Mouse (Mus musculus): ENCODE measurements around the gene BC017158. TPM values are rescaled to one million over a fixed set of nuclear protein-coding genes. Genes with fewer than 3 reads are reported as not detected.
A peak's percentile ranks its signal among the peaks of the same experiment; 100 is the strongest.

The BC017158 gene
- polyA plus RNA-seq, 1 experiment from 2014 or later: 26.3 TPM

DNA sequence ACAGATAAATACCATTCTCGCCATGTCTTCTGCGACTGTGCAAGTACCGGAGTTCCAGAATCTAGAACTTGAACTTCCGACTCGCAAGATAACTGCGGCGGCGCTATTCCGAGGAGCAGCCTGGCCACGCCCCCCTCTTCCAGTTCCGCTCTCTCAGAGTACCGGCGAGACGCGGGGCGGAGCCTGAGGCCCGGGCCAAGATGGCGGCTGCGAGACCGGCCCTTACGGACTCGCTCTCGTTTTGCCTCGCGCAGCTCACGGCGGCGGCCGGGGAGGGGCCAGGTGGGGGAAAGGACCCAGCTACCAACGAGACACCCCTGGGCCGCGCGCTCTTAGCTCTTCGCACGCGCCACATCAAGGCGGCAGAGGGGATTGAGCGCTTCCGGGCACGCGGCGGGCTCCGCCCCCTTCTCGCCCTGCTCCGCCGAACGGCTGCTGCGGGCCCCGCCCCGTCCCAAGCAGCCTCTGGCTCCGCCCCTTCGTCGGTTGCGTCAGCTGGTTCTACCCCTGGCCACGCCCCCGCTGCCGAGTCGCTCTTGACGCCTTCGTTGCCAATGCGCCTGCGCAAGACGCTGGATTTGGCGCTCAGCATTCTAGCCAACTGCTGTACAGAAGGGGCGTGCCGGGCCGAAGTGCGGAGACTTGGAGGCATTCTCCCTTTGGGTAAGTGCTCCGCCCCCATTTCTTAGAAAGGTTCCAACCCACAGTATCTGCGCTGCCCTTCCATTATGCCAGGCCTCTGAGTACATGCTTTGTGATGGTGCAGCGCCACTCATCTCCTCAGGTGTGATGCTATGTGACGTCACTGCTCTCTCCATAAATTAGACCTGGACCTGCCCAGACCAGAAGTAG, 59.8 kb downstream of the BC017158 start, which contains the start of gene 9130023H24Rik:
9130023H24Rik (minus strand) TSS at position 105 of the 852 bp plus-strand sequence.
- Histone ChIP-seq H3K27ac (peak within 1 kb of the TSS; percentile 99), H3K9ac (peak within 1 kb of the TSS; percentile 80), H3K4me1 (peaks cover 32% of the 10 kb centered on the region), H3K4me3 (peak within 1 kb of the TSS; percentile 75), H3K36me3 (peaks cover 40% of the 10 kb centered on the region), H3K27me3 (no peaks in the 10 kb centered on the region), H3K9me3 (no peaks in the 10 kb centered on the region), H3K4me2 (peak within 1 kb of the TSS; percentile 69)
- ATAC-seq (ENCODE audit: insufficient number of reproducible peaks, low FRiP score, low TSS enrichment, low read depth): peak; percentile 91
- WGBS: under 1% methylated on average over 72 of the region's 72 CpGs

DNA sequence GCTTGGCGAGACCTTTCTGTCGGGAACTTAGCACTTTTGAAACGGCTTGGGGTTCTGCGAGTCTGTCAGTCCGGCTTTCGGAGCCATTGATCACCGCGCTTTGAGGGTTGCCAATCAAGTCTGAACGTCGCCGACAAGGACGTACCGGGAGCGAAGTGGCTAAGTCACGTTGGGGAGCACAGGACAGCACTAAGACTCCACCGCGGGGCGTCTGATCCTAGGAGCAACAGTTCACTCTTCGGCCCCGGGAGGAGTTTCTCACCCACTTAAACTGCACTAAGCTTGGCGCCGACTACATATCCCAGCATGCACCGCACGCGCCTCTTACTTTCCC, 60.4 kb downstream of the BC017158 start:
- Histone ChIP-seq H3K4me3 (peak overlapping the region; percentile 75), H3K9ac (peak overlapping the region; percentile 80), H3K27ac (peak overlapping the region; percentile 99), H3K27me3 (no peaks in the 10 kb centered on the region), H3K4me2 (peak overlapping the region; percentile 64), H3K36me3 (peaks cover 34% of the 10 kb centered on the region), H3K9me3 (no peaks in the 10 kb centered on the region), H3K4me1 (peaks cover 32% of the 10 kb centered on the region)
- WGBS: under 1% methylated on average over 25 of the region's 25 CpGs
- no peak for ATAC-seq (ENCODE audit: insufficient number of reproducible peaks, low FRiP score, low TSS enrichment, low read depth)

DNA sequence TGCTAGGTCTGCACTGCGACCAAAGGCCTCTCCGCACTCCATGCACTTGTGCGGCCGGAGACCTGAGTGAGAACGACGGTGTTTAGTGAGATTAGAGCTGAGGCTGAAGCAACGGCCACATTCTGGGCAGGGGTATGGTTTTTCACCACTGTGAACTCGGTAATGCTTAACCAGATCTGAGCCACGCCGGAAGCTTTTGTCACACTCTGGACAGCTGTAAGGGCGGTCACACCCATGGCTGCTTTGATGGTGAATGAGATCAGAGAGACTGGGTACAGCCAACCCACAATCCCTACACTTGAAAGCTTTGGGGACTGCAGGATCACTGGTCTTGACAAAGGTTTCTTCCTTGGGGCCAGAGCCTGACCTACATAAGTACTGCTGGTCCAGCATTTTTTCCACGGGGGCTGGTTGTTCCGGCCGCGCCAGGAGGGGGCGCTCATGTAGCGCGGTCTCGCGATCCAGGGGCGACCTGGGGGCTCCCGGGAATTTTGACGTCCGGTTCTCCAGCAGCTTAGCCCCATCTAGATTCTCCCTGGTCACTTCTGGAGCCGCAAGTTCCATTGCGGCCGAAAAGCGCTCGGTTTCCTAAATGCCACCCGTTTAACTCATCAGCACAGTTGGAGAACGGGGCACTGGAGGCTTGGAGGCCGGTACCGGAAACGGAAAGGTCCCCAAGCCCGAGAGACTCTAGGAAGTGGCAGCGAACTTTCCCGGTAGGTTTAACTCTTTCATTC, 60.9 kb downstream of the BC017158 start, which contains the start of gene Armc5:
Armc5 (plus strand) TSS at position 487 of the 737 bp plus-strand sequence.
- Histone ChIP-seq H3K27me3 (no peaks in the 10 kb centered on the region), H3K9ac (peak within 1 kb of the TSS; percentile 80), H3K27ac (peak within 1 kb of the TSS; percentile 99), H3K4me1 (peaks cover 32% of the 10 kb centered on the region), H3K9me3 (no peaks in the 10 kb centered on the region), H3K36me3 (peaks cover 29% of the 10 kb centered on the region), H3K4me3 (peak within 1 kb of the TSS; percentile 75), H3K4me2 (peak within 1 kb of the TSS; percentile 64)
- WGBS: 25% methylated on average over 37 of the region's 37 CpGs
- ATAC-seq (ENCODE audit: insufficient number of reproducible peaks, low FRiP score, low TSS enrichment, low read depth): no peak; the same call in 1 of the 2 replicates

DNA sequence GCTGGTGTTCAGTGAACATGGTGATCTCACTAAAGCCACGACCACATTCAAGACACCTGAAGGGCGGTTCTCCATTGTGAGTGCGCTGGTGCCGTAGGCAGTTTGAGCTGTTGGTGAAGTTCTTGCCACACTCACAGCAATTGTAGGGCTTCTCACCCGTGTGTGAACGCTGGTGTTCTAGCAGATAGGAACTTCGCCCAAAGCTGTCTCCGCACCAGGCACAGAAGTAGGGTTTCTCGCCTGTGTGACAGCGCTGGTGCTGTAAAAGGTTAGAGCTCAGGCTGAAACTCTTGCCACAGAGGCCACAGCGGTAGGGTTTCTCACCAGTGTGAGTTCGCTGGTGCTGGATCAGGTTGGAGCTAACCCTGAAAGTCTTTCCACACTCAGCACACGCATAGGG, 61.5 kb downstream of the BC017158 start:
- Histone ChIP-seq H3K9ac (no peak overlapping the region), H3K9me3 (no peaks in the 10 kb centered on the region), H3K4me3 (0 out of 2 replicates have a peak overlapping the region, but pooled peaks have one; percentile 75), H3K27ac (peak overlapping the region; percentile 99; the same call in 1 of the 2 replicates), H3K36me3 (peaks cover 23% of the 10 kb centered on the region), H3K27me3 (no peaks in the 10 kb centered on the region), H3K4me2 (no peak overlapping the region), H3K4me1 (peaks cover 32% of the 10 kb centered on the region)
- WGBS: 94% methylated on average over 13 of the region's 13 CpGs
- no peak for ATAC-seq (ENCODE audit: insufficient number of reproducible peaks, low FRiP score, low TSS enrichment, low read depth)

DNA sequence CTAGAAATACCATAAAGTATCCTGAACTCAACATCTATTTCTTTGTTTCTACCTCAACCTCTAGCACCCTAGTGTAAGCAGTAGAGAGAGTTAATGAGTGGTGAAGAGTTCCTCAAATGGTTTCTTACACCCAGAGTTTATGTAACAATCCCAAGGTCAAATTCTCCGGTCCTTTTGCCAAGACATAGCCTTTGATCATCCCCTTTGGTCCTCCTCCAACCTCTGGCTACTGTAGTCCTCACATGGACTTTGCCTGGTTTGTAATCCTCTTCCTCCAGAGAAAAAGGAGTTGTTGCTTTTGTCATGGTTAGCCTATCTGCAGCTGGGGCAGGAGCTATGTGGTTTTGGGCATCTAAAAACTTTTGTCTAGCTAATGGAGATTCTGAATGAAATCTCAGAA, 62.5 kb downstream of the BC017158 start:
- 86% methylated on average over 1 of the region's 1 CpGs for WGBS
- peaks cover 13% of the 10 kb centered on the region for H3K36me3 ChIP-seq
- ATAC-seq (ENCODE audit: insufficient number of reproducible peaks, low FRiP score, low TSS enrichment, low read depth): no peak
- no peak overlapping the region for H3K4me2 ChIP-seq
- H3K4me3 ChIP-seq: no peak overlapping the region
- H3K9ac ChIP-seq: no peak overlapping the region
- H3K27me3 ChIP-seq: no peaks in the 10 kb centered on the region
- no peak overlapping the region for H3K27ac ChIP-seq
- H3K4me1 ChIP-seq: peaks cover 27% of the 10 kb centered on the region
- H3K9me3 ChIP-seq: no peaks in the 10 kb centered on the region

DNA sequence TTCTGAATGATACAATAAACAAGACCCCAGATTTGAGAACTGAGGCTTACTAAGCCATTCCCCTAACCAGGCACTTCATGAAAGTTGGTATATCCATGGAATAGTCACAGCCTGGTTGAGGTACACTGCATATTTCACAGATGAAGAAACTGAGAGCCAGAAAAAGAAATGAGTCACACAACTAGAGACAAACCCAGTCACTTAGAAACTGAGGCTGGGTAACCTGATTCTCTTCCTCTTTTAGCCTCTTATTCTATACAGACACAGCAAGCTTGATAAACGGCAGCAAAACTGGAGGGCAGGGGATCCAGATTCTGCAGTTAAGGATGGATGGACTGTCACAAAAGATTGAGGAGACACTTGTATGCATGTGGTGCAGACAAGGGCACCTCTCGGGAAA, 63.2 kb downstream of the BC017158 start:
- Histone ChIP-seq H3K4me3 (no peak overlapping the region), H3K4me2 (no peak overlapping the region), H3K4me1 (peaks cover 21% of the 10 kb centered on the region), H3K9me3 (no peaks in the 10 kb centered on the region), H3K27ac (no peak overlapping the region), H3K36me3 (peaks cover 7% of the 10 kb centered on the region), H3K9ac (no peak overlapping the region), H3K27me3 (no peaks in the 10 kb centered on the region)
- ATAC-seq (ENCODE audit: insufficient number of reproducible peaks, low FRiP score, low TSS enrichment, low read depth): no peak
- WGBS: 83% methylated on average over 2 of the region's 2 CpGs

DNA sequence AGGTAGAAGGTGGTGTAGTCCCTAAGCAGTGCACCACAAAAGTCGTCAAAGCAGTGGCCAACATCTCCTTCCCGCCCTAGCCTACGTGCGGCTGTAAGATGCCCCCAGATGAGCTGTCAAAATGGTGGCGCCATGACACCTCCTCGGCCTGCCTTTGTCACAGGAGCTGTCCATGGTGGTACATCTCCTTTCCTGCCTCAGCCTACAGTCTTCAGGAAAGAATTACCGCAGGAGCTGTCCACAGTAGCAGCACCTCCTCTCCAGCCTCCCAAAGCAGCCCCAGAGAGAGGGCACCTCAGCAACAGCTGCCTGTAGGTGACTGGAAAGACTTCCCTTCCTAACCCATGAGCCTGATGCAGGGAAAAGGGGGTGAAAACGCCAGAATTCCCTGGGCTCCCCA, 66.2 kb downstream of the BC017158 start:
- no peaks in the 10 kb centered on the region for H3K9me3 ChIP-seq
- peaks cover 4% of the 10 kb centered on the region for H3K4me1 ChIP-seq
- H3K9ac ChIP-seq: no peak overlapping the region
- H3K4me2 ChIP-seq: no peak overlapping the region
- ATAC-seq (ENCODE audit: insufficient number of reproducible peaks, low FRiP score, low TSS enrichment, low read depth): no peak
- H3K27me3 ChIP-seq: no peaks in the 10 kb centered on the region
- H3K36me3 ChIP-seq: 0 out of 2 replicates have a peak, but pooled peaks cover 4% of the 10 kb centered on the region
- 43% methylated on average over 8 of the region's 8 CpGs for WGBS
- no peak overlapping the region for H3K27ac ChIP-seq
- H3K4me3 ChIP-seq: no peak overlapping the region

Small RNA genes within 50 kb of the gene (microRNA-seq; reads per million reads assigned to microRNA genes)
- 0.61 reads per million for gene Mir3103

Other genes starting within 250 kb of the BC017158 start
- 2.1 and 2.3 TPM in 2 replicates for gene Itgam, start 235.5 kb downstream of the BC017158 start, polyA plus RNA-seq (2015; fragmentation: Nextera tagmentation; extraction: Ambion mirVana)
- not detected in 2 replicates for gene Gm49368, start 235.5 kb downstream of the BC017158 start, polyA plus RNA-seq (2015; fragmentation: Nextera tagmentation; extraction: Ambion mirVana)
- 0.10 TPM in 2 replicates for gene Itgax, start 168.6 kb downstream of the BC017158 start, polyA plus RNA-seq (2015; fragmentation: Nextera tagmentation; extraction: Ambion mirVana)
- not detected in 2 replicates for gene Itgad, start 143.8 kb downstream of the BC017158 start, polyA plus RNA-seq (2015; fragmentation: Nextera tagmentation; extraction: Ambion mirVana)
- 39.0 and 132 TPM in 2 replicates for gene Cox6a2, start 91.8 kb downstream of the BC017158 start, polyA plus RNA-seq (2015; fragmentation: Nextera tagmentation; extraction: Ambion mirVana)
- gene Armc5, start 60.8 kb downstream of the BC017158 start, polyA plus RNA-seq (2015; fragmentation: Nextera tagmentation; extraction: Ambion mirVana): 16.8 and 18.4 TPM in 2 replicates
- 7.4 and 9.1 TPM in 2 replicates for gene 9130023H24Rik, start 60.1 kb downstream of the BC017158 start, polyA plus RNA-seq (2015; fragmentation: Nextera tagmentation; extraction: Ambion mirVana)
- gene Tgfb1i1, start 51.4 kb downstream of the BC017158 start, polyA plus RNA-seq (2015; fragmentation: Nextera tagmentation; extraction: Ambion mirVana): 58.2 and 72.5 TPM in 2 replicates
- not detected in 2 replicates for gene Slc5a2, start 32.5 kb downstream of the BC017158 start, polyA plus RNA-seq (2015; fragmentation: Nextera tagmentation; extraction: Ambion mirVana)
- 13.8 and 14.2 TPM in 2 replicates for gene Rgs10, start 120.6 kb upstream of the BC017158 start, polyA plus RNA-seq (2015; fragmentation: Nextera tagmentation; extraction: Ambion mirVana)
- gene Tial1, start 163.5 kb upstream of the BC017158 start, polyA plus RNA-seq (2015; fragmentation: Nextera tagmentation; extraction: Ambion mirVana): 23.5 and 27.4 TPM in 2 replicates
- 21.8 and 23.0 TPM in 2 replicates for gene Bag3, start 225.4 kb upstream of the BC017158 start, polyA plus RNA-seq (2015; fragmentation: Nextera tagmentation; extraction: Ambion mirVana)

All from limb, embryonic 15.5 days (tissue).